Mouse (Mus musculus) olfactory bulb, adult 2 months (tissue): ENCODE data around the gene Cdc6.

Experiments
- CTCF ChIP-seq: fragments of 200-500 bp; IDR thresholded peaks from 2 replicates; pipeline ENCODE4 v1.5.1; 2012; ENCODE audit warnings: low read depth, mild to moderate bottlenecking, low read length, moderate library complexity; ENCODE audit not compliant: insufficient read depth
- POLR2A ChIP-seq: fragments of 200-500 bp; IDR thresholded peaks from 2 replicates; pipeline ENCODE4 v1.6.1; 2012; ENCODE audit warnings: mild to moderate bottlenecking, low read depth, low read length, moderate library complexity; ENCODE audit not compliant: insufficient read depth

DNA sequence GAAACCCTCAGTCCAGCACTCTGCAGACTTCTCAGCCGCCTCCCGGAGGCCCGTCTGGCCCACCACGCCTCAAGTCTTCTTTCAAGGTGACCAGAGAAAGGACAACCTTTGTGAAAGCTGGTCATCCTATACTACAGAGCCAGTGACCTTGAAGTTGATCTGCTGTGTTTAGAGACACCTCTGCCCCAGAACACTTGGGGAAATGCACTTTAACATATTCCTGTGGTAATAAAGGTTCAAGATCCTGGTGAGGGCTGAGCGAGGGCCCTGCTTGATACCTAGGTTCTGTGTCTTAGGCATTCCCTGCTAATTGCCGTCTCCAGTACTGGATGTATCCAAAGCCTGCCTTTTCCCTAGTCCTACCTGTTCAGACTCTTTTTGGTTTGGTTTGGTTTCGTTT lies 19.0 kb downstream of the Cdc6 start:
- TF ChIP-seq CTCF (no peak), POLR2A (no peak)
